Mouse (Mus musculus): ENCODE measurements around the gene Tsc1.

Gene Tsc1

GRCm38 (mm10) chr2:28650526-28650925 is 9.5 kb downstream of the Tsc1 start:
- DNase-seq (ENCODE audit: low spot score in 2 of 2), result no peak

- peak; percentile 46 to 68 for DNase-seq (ENCODE audit: low spot score in 2 of 2)
Observed at GRCm38 (mm10) chr2:28653351-28653750, 12.3 kb downstream of the Tsc1 start.

GRCm38 (mm10) chr2:28654295-28654694 is 13.3 kb downstream of the Tsc1 start:
- no peak for DNase-seq (ENCODE audit: low spot score in 2 of 2)

GRCm38 (mm10) chr2:28656216-28656615 is 15.2 kb downstream of the Tsc1 start:
- DNase-seq (ENCODE audit: low spot score in 2 of 2), result no peak

- no peak for DNase-seq (ENCODE audit: low spot score in 2 of 2)
Observed at GRCm38 (mm10) chr2:28662891-28663290, 21.9 kb downstream of the Tsc1 start.

- DNase-seq (ENCODE audit: low spot score in 2 of 2), result no peak
Observed at GRCm38 (mm10) chr2:28665818-28666217, 24.8 kb downstream of the Tsc1 start.

- DNase-seq (ENCODE audit: low spot score in 2 of 2), result no peak
Observed at GRCm38 (mm10) chr2:28671438-28671837, 30.4 kb downstream of the Tsc1 start.

- DNase-seq (ENCODE audit: low spot score in 2 of 2), result no peak
Observed at GRCm38 (mm10) chr2:28676005-28676404, 35.0 kb downstream of the Tsc1 start.

- peak; percentile 39 to 69 for DNase-seq (ENCODE audit: low spot score in 2 of 2)
Observed at GRCm38 (mm10) chr2:28680710-28681109, 39.7 kb downstream of the Tsc1 start.

GRCm38 (mm10) chr2:28681718-28682117 is 40.7 kb downstream of the Tsc1 start:
- peak; percentile 68 for DNase-seq (ENCODE audit: low spot score in 2 of 2)

- DNase-seq (ENCODE audit: low spot score in 2 of 2), result peak; percentile 45 to 57
Observed at GRCm38 (mm10) chr2:28685895-28686294, 44.9 kb downstream of the Tsc1 start.

- DNase-seq (ENCODE audit: low spot score in 2 of 2), result peak in 1 of 2 experiments; percentile 34
Observed at GRCm38 (mm10) chr2:28688431-28688830, 47.4 kb downstream of the Tsc1 start.

GRCm38 (mm10) chr2:28692692-28693091 is 51.7 kb downstream of the Tsc1 start:
- peak; percentile 51 to 56 for DNase-seq (ENCODE audit: low spot score in 2 of 2)

GRCm38 (mm10) chr2:28698566-28698965 is 57.5 kb downstream of the Tsc1 start:
- DNase-seq (ENCODE audit: low spot score in 2 of 2), result no peak

- DNase-seq (ENCODE audit: low spot score in 2 of 2), result peak; percentile 86 to 89
Observed at GRCm38 (mm10) chr2:28699361-28700335, 58.6 kb downstream of the Tsc1 start, which contains the start of the genes Spaca9 and Ak8. Spaca9 (minus strand) TSS chr2:28699727. Ak8 (plus strand) TSS chr2:28700164.

- no peak for DNase-seq (ENCODE audit: low spot score in 2 of 2)
Observed at GRCm38 (mm10) chr2:28701646-28702262, 60.7 kb downstream of the Tsc1 start.

GRCm38 (mm10) chr2:28706106-28706636 is 65.1 kb downstream of the Tsc1 start:
- no peak for DNase-seq (ENCODE audit: low spot score in 2 of 2)

- DNase-seq (ENCODE audit: low spot score in 2 of 2), result no peak
Observed at GRCm38 (mm10) chr2:28706787-28707186, 65.8 kb downstream of the Tsc1 start.

- DNase-seq (ENCODE audit: low spot score in 2 of 2), result no peak
Observed at GRCm38 (mm10) chr2:28713036-28713435, 72.0 kb downstream of the Tsc1 start.

GRCm38 (mm10) chr2:28722419-28722818 is 81.4 kb downstream of the Tsc1 start:
- no peak for DNase-seq (ENCODE audit: low spot score in 2 of 2)

GRCm38 (mm10) chr2:28723912-28724311 is 82.9 kb downstream of the Tsc1 start:
- DNase-seq (ENCODE audit: low spot score in 2 of 2), result no peak

- no peak for DNase-seq (ENCODE audit: low spot score in 2 of 2)
Observed at GRCm38 (mm10) chr2:28727786-28728404, 86.9 kb downstream of the Tsc1 start.

All from right cerebral cortex, adult 2 months (tissue).